Mouse (Mus musculus): ENCODE results near the gene Zfp182. TPM values are rescaled to one million over a fixed set of nuclear protein-coding genes. Genes with fewer than 3 reads are reported as not detected.

The Zfp182 gene
- polyA plus RNA-seq, 1 experiment = 0.79 TPM

DNA sequence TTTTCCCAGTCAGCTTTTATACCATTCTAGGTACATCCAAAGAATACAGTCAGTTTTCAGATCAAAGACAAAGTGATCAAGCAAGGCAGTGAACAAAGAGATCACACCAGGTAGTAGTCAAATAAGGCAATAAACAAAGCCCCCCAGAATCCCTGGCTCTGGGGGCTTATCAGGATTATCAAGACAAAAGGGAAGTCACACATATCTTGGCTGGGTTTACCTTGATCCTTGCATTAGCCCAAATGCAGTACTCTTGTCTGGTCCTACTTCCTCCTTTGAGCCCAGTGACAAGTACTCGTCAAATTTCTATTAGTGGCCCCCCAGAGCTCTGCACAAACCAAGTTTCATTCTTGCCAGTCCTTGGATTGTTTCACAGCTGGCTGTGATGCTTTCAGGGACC lies 81.2 kb downstream of the Zfp182 start:
- Histone ChIP-seq H3K27ac (ENCODE audit: insufficient read depth, low read depth, low read length) (no peak overlapping the region), H3K36me3 (ENCODE audit: control insufficient read depth, insufficient read depth, low read length) (no peaks in the 10 kb centered on the region), H3K27me3 (ENCODE audit: control insufficient read depth, insufficient read depth, low read length) (no peaks in the 10 kb centered on the region), H3K4me3 (ENCODE audit: low read depth, low read length) (no peak overlapping the region), H3K4me1 (ENCODE audit: control insufficient read depth, insufficient read depth, insufficient read length, low read length) (no peaks in the 10 kb centered on the region)
- TF ChIP-seq CTCF (IDR thresholded peaks at IDR 0.05; ENCODE audit: extremely low read depth, insufficient read length, insufficient replicate concordance, low read depth, low read length) (no peak), POLR2A (IDR thresholded peaks at IDR 0.05; ENCODE audit: low read depth, low read length) (no peak)
- WGBS = 80% methylated on average over 1 of the region's 1 CpGs

Other genes starting within 250 kb of the Zfp182 start
- 1.3 and 6.9 TPM in 2 replicates for gene Timp1, start 192.2 kb downstream of the Zfp182 start, polyA plus RNA-seq (2012; rRNA removed)
- gene Syn1, start 141.3 kb downstream of the Zfp182 start, polyA plus RNA-seq (2012; rRNA removed) = 1.3 and 1.6 TPM in 2 replicates
- 8.8 and 10.5 TPM in 2 replicates for gene Cfp, start 130.8 kb downstream of the Zfp182 start, polyA plus RNA-seq (2012; rRNA removed)
- gene Elk1, start 111.7 kb downstream of the Zfp182 start, polyA plus RNA-seq (2012; rRNA removed) = 2.5 and 4.1 TPM in 2 replicates
- 3.5 and 7.4 TPM in 2 replicates for gene Uxt, start 100.3 kb downstream of the Zfp182 start, polyA plus RNA-seq (2012; rRNA removed)
- not detected in 2 replicates for gene Spaca5, start 6.1 kb upstream of the Zfp182 start, polyA plus RNA-seq (2012; rRNA removed)
- 0.03 TPM in 1 of 2 replicates, not detected in the other for gene Zfp300, start 27.2 kb upstream of the Zfp182 start, polyA plus RNA-seq (2012; rRNA removed)
- gene Ssxa1, start 53.5 kb upstream of the Zfp182 start, polyA plus RNA-seq (2012; rRNA removed) = not detected in 2 replicates
- gene Gm21876, start 113.3 kb upstream of the Zfp182 start, polyA plus RNA-seq (2012; rRNA removed) = not detected in 2 replicates

All from small intestine, adult 2 months (tissue).